Mouse (Mus musculus) brain, embryonic 18.5 days (tissue): ENCODE results near the gene Cacng6.

Experiments used
- DNase-seq: peaks from one replicate; pipeline ENCODE4 v3.0.0-alpha.2; 2012; ENCODE audit warnings: low read depth, low spot score

Cacng6 gene

DNA sequence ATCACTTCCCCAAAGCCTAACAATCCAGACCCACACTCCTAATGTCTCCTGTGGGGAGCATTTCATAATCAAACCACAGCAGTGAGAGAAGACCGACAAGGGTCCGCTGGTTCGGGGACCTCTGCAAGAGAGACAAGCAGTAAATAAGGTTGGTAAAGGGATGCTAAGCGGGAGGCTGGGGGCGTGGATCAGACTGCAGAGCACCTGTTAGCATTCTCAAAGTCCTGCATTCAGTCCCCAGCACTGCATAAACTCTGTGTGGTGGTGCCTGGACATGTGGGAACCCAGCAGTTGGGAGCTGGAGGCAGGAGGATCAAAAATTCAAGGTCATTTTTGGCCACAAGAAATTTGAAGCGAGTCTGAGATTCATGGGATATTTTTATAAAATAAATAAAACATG lies 4.1 kb upstream of the Cacng6 start:
- DNase-seq, result no peak

DNA sequence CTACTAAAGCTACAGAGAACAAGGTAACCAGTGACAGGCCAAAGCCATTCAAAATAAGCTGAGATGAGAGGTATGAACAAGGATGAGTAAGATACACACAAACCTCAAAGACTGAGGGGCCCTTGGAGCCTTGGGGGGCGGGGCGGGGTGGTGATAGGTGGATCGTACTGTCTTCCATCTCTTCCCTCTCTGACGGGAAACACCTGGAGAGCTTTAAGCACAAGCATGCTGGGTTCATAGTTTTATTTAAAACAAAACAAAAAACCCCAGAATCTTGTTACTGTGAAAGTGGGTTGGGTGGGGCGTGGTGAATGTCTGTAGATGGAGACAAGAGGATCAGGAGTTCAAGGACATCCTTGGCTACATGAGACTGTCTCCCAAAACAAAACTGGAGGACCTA lies 3.5 kb upstream of the Cacng6 start:
- no peak for DNase-seq

DNA sequence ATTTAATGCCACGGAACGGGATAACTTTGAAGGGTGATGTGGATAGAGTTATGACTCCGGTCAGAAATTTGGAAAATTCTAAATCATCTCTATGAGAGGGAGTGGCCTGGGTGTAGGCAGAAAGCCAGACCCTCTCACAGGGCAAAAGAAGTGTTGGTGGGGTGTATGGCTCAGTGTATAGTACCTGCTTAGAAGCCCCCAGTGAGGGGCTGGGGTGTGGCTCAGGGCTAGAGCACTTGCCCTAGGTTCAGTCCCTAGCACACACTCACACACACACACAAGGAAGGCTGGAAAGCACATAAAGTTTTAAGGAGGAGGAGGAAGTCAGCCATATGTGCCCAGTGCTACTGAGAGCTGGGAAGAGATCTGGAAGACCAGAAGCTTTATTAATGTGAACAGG lies 2.7 kb upstream of the Cacng6 start:
- no peak for DNase-seq

DNA sequence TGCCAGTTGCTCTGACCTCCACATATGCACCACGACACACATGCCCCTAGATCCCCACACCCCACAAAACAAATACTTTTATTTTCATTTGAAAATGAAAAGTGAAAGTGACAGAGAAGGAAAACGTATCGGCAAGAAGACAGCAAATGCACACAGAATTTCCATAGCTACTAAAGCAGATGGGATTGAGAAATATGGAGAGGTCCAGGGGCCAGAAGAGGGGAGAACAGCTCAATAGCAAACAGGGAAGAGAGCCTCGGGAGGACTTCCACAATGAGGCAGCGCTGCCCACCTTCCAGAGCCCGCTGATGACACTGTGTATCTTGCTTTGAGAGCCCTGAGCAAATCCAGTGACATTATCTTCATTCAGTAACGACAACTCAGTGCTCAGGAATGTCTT lies 1.9 kb upstream of the Cacng6 start:
- DNase-seq, result no peak

DNA sequence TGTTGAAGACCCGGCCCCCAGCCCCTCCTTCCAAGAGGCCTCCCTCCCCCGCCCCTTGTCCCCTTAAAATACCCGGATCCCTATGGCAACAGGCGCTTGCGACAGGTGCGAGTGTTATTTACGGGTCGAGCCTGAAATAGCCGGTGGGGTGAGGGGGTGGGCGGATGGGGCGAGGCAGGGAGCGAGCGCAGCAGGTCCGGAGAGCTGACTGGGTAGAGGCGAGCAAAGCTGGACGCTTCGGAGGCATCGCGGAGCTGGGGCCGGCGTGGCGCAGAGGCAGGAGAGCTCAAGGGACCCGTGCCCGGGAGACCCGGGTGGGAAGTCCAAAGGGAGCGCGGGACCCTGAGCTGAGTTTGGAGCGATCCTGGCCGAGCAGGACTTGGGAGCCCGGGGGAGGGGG lies 565 bp upstream of the Cacng6 start:
- DNase-seq, result no peak

DNA sequence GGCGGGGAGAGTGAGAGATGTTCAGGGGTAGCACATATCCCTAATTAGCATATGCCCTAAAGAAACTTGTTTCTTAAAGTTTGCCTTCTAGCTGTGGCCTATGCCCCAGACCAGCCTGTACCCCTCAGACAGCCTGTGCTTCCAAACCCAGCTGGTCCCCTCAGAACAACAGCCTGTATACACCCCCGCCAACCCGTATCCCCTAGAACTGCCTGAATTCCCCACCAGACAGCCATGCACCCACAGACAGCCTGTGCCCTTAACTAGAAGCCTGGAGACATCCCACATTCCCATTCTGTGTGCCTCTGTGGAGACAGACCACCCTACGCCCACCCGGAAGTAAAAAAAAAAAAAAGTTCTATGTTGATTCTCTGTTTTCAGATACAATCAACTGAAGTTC lies 1.1 kb downstream of the Cacng6 start:
- no peak for DNase-seq

DNA sequence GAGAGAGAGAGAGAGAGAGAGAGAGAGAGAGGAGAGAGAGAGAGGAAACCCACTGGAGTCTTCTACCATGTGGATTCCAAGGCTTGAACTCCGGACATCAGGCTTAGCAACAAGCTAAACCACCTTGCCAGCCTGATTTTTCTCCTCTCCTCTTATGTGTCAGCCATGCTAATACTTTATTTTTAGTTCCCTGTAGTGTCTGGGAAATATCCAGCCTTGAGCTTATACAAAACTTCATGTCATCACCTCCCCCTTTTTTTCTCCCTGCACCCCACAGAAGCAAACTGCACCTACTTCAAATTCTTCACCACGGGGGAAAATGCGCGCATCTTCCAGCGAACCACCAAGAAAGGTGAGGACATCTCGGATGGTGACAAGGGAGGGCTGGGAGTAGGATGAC lies 6.2 kb downstream of the Cacng6 start:
- DNase-seq, result no peak

DNA sequence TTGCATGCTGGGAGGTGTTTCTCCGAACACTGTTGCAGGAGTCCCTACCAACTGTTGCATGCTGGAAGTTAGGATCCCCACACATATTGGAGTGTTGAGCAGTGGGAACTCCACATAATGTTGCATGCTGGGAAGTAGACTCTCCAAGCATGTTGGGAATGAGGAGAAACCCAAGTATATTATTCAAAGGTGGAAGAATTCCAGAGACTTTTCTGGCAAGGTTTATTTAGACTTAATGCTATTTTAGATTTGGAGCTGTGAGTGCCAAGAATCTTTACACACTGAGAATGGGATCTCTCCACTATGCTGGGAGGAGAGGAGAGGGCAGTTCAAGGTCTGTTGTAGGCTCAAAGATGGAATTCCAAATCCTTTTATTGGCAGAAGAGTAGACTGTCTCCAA lies 8.1 kb downstream of the Cacng6 start:
- no peak for DNase-seq

DNA sequence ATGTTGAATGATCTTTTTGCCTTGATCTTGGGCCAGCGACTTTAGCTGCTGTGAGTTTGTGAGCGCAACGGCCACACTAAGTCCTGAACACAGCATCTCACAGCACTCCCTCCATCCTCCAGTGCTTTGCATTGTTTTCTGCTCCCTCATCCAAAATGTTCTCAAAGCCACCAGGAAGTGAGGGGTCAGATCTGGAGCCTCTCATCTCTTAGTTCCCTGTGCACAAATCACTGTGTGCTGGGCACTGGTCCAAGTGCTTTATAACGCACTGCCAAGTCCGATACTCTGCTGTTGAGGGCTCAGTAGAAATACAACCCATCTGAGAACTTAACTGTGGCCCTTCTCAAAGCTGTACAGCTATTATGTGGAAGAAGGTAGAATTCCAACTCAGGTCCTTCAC lies 13.9 kb downstream of the Cacng6 start:
- no peak for DNase-seq

DNA sequence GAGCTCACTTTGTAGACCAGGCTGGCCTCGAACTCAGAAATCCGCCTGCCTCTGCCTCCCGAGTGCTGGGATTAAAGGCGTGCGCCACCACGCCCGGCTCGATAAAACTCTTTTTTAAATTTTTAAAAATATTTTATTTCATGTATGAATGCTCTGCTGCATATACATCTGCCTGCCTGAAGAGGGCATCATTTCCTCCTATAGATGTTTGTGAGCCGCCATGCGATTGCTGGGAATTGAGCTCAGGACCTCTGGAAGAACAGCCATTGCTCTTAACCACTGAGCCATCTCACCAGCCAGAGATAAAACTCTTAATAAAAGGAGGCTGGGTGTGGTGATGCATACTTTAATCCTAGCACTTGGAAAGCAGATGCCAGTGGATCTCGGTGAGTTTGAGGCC lies 16.0 kb downstream of the Cacng6 start:
- no peak for DNase-seq

DNA sequence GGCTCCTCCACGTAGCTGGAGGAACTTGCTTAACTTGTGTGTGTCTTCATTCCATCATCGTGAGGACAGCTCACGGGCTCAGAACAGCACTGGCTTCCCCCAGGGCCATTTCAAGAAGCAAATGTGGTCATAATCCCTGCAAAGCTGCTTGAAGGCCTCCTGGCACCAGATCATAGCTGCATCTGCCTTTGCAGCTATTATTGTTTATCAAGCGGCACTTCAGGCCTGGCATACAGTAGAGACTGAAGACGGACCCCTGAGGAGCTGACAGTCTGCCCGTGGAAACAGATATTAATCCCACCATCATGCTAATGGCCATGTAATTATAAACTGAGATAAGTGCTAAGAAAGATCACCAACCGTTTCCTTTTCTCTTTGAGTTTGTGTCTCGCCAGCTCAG lies 16.5 kb downstream of the Cacng6 start:
- DNase-seq, result no peak

DNA sequence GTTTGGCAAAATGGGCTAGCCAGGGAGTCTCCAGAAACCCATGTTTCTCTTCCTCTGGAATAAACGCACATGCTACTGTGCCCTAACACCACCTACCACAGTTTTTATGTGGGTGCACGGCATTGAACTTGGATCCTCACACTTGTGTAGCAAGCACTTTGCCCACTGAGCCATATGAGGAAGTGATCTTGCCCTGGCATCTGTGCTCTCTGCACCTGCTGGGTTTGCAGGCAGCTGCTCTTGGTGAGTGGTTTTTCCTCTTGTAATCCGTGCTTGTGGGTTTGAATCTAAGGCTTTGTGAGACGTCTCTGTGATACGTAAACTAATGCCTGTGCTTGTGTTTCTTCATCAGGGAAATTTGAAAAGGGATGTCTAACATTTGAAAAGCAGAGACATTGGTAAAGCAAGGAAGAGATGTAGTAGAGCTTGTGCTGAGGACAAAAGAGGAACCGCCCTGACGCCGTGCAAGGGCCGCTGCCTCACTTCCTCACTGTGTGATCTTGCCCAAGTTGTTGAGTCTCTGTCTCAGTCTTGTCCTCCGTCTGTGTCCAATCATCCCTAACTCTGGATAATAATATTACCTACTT lies 18.6 kb downstream of the Cacng6 start:
- DNase-seq, result no peak

DNA sequence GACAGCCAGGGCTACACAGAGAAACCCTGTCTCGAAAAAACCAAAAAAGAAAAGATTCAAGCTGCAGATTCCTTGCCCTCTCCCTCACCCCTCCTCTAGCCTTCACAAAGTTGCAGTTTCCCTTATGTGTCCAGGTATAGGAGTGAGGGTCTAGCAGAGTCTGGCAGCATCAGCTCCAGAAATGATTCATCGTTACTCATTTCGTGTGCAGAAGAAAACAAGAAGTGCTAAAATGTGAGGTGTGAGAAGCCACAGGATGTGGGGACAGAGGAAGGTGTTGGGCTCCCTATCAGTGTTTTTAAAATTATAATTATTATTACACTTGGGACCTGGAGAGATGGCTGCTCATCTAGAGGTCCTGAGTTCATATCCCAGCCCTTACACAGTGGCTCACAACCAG lies 20.7 kb downstream of the Cacng6 start:
- no peak for DNase-seq

DNA sequence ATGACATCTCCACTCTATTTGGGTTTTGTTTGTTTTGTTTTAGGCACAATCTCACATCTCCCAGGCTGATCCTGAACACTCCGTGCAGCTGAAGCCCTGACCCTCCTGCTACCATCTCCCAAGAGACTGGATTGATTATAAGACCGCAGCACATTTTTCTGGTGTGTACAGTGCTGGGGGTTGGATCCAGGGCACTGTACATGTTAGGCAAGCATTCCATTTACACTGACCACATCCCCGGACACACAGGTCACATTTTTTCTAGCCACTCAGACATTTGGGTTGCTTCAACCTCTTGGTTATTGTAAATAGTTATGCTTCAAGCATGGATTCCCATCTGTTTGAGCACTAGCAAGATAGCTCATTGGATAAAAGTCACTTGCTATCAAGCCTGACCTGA lies 22.6 kb downstream of the Cacng6 start:
- no peak for DNase-seq

DNA sequence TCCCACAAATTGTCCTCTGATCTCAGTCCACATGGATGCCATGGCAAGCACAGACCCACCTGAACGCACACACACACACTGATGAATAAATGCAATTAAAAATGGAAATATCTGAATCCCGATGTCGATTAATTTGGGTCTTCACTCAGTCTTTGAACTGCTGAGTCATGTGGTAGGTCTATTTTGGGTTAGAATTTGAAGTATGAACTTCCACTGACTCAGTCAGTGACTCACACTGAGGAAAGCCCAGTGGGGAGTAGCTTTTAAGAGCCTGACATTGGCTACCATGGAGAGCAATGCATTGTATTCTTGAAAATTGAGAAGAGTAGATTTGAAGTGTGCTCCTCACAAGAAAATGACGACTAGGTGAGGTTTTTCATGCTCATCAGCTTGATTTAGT lies 23.0 kb downstream of the Cacng6 start:
- no peak for DNase-seq

DNA sequence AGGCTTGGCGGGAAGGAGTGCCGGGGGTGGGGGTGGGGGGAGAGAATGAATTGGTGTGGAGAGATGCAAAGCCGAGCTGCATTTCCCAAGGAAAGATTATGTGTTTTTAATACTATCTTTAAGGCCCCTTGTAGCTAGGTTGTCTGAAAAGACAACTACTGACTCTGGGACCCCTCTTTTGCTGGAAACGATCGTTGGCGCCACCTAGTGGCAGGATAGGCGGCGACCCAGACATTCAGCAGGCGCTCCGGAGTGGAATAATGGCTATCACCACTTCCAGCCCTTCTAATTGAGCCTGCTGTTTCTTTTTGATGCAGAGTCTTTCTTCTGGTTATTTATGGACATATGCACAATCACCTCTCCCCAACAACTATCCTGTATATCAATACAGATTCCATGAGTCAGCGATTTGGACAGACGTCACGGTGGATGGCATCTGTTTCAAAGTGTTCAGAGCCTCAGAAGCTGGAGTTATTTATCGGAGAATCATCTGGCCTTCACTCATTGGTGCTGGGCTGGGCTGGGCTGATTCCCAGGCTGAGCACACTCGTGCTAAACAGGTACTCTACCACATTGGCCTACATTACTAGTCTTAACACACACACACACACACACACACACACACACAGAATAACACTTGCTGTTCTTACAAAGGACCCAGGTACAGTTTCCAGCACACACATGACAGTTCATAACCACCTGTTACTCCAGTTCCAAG lies 24.9 kb downstream of the Cacng6 start:
- no peak for DNase-seq

DNA sequence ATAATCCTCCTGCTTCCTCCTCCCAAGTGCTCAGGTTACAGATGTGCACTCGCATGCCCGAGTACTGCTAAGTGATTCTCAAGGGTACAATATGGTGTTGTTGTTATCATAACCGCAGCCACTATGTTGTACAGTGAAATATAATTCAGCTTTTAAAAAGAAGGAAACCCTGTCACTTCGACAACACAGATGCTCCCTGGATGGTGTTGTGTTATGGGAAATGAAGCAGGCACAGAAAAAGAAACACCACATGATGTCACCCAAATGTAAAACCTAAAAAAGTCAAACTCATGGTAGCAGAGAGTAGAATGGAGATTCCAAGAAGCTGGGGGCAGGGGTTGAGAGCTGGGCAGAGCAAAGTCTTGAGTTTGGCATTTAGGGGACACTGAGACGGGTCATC lies 26.7 kb downstream of the Cacng6 start:
- DNase-seq, result no peak

DNA sequence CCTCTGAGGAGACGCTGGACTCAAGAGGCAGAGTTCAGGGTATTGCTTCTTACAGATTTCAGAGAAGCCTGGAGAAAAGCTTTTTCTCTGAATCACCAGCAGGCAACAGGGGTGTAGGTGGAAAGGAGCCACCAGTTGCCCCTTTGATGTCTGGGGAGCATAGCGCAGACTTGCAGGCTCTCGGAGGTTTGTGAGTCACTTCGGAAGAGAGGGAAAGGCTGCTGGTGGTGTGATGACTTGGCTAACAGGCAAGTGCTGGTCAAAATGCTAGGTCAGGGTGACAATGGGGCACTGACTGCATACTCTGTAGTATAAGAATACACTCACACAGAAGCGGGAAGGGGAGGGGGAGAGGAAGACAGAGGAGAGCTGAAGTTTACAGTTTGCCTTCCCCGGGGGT lies 27.2 kb downstream of the Cacng6 start:
- DNase-seq, result no peak

DNA sequence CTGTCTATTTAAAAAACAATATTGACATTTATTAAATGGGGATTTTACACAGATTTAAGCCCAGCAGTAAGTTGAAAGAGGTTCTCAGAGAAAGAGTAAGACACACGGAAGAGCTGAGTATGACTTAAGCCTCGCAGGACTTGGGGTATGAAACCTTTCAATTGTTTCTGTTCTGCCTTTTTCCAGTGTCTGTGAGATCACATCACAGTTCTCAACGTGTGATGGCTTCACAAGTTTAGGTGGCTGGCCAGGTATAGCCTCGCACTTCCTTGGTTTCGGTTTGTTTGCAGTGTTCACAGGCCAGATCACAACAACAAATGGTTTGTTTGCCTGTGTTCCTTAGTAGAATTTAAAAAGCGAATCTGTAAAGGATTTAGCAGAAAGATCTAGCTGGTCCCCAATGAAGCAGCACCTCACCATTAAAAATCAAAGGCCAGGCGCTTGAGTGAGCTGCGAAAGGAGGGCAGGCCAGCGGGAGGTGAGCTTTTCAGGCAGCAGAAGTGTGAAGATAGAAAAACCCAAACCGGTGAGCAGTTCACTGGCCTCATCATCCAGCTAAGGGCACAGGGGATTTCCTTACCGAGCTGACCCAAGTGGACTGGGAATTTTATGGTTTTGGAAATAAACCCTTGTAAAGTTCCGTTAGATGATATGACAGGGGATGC lies 29.0 kb downstream of the Cacng6 start:
- no peak for DNase-seq

DNA sequence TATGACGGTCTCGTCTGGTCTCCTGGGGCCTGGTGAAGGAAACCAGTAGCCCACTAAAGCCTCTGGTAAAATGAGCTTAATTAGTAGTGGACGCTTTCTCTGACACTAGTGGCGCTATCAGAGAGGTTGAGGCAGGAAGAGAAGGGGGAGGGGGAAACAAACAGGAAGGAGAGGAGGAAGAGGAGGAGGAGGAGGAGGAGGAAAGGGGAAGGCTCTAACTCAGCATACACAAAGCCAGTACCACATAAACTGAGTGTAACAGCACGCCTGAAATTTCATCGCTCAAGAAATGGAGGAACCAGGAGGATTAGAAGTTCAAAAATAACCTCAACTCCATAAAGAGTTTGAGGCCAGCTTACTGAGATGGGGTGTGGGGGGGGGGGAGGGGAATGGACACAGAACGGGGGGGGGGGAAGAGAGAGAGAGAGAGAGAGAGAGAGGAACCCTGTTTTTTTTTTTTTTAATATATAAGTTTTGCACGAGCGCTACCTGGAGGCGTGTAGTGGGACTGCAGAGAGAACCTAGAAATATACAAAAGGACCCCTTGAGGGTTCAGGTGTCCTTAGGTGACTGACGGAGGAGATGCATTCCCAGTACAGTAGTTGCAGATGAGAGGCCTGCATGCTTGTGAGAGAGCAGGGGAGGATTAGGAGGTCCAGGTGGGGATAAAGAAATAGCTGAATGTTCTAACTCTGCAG lies 29.6 kb downstream of the Cacng6 start:
- no peak for DNase-seq

DNA sequence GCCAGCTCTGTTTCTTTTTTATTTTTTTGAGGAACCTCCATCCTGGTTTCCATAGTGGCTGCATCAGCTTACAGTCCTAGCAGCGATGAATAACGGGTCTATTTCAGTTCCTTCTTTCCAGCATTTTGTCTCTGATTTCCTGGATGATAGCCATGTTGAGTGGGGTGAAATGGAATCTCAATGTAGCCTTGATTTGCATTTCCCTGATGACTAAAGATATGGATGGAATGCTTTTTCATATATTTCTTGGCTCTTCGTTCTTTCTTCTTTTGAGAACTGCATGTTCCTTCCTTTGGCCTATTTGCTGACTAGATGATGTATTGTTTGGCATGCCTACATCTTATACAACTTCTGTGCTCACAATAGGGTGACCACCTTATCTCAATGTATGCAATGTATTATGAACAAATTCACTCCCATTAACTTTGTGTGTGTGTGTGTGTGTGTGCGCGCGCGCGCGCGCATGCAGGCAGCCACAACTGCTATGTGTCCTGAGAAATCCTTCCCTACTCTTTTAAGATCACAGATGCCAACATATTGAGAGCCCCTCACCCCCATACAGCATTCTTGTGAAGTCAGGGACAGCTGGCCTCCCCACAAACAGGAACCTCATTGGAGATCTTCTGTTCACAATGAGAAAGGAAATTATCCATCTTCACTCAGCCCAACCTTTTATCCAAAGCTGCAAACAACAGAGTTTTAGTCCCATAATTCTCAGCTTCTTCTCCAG lies 33.3 kb downstream of the Cacng6 start:
- no peak for DNase-seq

DNA sequence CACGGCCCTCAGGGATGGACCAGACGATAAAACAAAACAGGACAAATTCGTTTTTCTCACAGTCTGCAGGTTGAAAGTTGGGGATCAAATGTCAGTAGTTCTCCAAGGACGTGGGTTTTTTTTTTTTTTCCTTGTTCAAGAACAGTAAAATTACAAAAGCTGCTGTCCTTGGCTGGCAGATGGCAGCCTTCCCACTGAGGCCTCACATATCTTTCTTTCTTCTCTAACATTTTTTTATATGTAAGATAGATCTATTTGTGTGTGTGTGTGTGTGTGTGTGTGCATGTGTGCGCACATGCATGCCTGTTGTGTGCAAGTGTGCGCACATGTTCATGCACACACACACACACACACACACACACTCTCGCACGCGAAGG lies 33.8 kb downstream of the Cacng6 start:
- DNase-seq, result no peak
